Mouse (Mus musculus) heart, embryonic 16.5 days (tissue): ENCODE measurements at regions not wholly inside any gene's neighbourhood (a gene's known extent, or its start where the extent isn't known, plus 50 kb on each side); places are given as distances from the start of the nearest gene placed in this dataset.

Source experiments
- ATAC-seq: fragments of 200-750 bp; cut with Nextera tagmentation; replicated peaks from 2 replicates; pipeline ENCODE4 v1.8.0; 2017; ENCODE audit warnings: moderate number of reproducible peaks; ENCODE audit not compliant: insufficient read depth, low FRiP score; ENCODE audit errors: extremely low read depth
- H3K27ac ChIP-seq: fragments of 300-500 bp; sonication (generic); 2 replicates; pipeline ENCODE4 v1.5.1; 2014; ENCODE audit warnings: mild to moderate bottlenecking, low read length, control low read depth, moderate library complexity
- H3K27me3 ChIP-seq: fragments of 300-500 bp; sonication (generic); 2 replicates; pipeline ENCODE4 v1.6.1; 2014; ENCODE audit warnings: low read length, mixed read lengths; ENCODE audit not compliant: control insufficient read depth, insufficient read depth
- H3K36me3 ChIP-seq: fragments of 300-500 bp; sonication (generic); 2 replicates; pipeline ENCODE4 v1.6.1; 2014; ENCODE audit not compliant: control insufficient read depth, insufficient read depth
- H3K4me1 ChIP-seq: fragments of 300-500 bp; sonication (generic); 2 replicates; pipeline ENCODE4 v1.6.1; 2014; ENCODE audit warnings: low read length, mixed read lengths; ENCODE audit not compliant: control insufficient read depth, insufficient read depth
- H3K4me2 ChIP-seq: fragments of 300-500 bp; sonication (generic); 2 replicates; pipeline ENCODE4 v1.6.1; 2014; ENCODE audit warnings: low read depth, mild to moderate bottlenecking, control low read depth, low read length
- H3K4me3 ChIP-seq: fragments of 300-500 bp; sonication (generic); 2 replicates; pipeline ENCODE4 v1.5.1; 2014; ENCODE audit warnings: mild to moderate bottlenecking, control low read depth, low read length
- H3K9ac ChIP-seq: fragments of 300-500 bp; sonication (generic); 2 replicates; pipeline ENCODE4 v1.6.1; 2014; ENCODE audit warnings: low read length, control low read depth
- H3K9me3 ChIP-seq: fragments of 300-500 bp; sonication (generic); replicated peaks from 2 replicates; pipeline ENCODE4 v1.6.1; 2016; ENCODE audit warnings: low read length; ENCODE audit not compliant: control insufficient read depth
- WGBS: fragments of 180-500 bp; shearing (Covaris S2); extraction: QIAGEN DNeasy Blood & Tissue Kit; methylation state at CpG from one replicate; pipeline ENCODE4 v1.1.7; 2014; 5-methylcytosine and 5-hydroxymethylcytosine counted together

DNA sequence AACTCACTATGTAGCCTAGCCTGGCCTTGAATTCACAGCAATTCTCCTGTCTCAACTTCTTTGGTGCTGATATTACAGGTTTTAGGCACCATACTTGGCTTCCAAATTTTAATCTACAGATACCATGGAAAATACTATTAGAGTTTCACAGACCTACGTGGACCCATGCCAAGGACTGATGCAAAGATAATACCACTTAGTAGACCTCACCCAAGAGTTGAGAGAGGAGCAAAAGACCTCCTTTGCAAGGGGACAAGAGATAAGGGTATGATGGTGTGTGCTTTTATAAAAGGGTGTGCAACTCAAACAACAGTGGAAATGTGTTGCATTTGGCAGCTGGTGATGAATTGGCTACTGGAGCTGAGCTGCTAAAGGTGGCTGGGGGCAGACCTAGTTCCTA lies 358.6 kb upstream of the Diaph2 start:
- WGBS = 48% methylated on average over 1 of the region's 1 CpGs

DNA sequence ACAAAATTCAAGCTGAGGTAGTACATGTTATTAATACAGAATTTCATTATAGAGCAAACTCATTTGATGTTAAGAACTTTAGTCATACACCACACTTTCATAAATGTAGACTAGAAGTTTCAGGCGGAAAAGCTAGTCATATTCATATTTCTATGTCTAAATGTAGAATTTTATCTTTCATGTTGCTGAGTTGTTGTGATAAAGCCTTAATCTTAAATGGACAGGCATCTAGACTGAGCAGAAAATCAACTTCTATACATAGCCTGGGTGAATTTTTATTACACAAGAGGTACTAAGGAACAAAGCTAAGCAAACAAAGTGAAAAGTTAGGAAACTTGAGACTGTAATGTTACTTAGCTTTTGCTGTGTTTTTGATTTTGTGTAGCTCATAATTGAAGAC lies 341.8 kb upstream of the Diaph2 start:
- 60% methylated on average over 1 of the region's 1 CpGs for WGBS
- ATAC-seq = no peak

More for the DNA sequence above, 358.6 kb upstream of the Diaph2 start:
- Histone ChIP-seq H3K4me2 (no peak overlapping the region), H3K27ac (no peak overlapping the region), H3K27me3 (no peaks in the 10 kb centered on the region), H3K4me3 (no peak overlapping the region), H3K4me1 (no peaks in the 10 kb centered on the region), H3K9ac (no peak overlapping the region), H3K36me3 (no peaks in the 10 kb centered on the region), H3K9me3 (no peaks in the 10 kb centered on the region)
- no peak for ATAC-seq

DNA sequence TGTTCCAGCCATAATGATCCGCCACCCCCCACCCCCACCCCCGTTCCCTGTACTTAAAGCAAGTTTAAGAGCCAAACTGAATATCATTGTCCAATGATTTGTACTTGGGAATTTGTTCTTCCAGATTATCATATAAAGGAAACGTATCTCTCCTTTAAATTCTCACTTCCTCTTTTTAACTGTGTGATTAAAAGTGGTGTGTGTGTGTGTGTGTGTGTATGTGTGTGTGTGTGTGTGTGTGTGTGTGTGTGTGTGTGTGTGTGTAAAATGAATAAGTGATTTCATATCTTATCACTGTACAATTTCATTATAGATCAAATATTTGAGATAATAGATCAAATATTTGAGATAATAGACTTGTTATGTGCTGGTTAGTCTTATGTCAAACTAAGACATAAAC lies 339.5 kb upstream of the Diaph2 start:
- no peaks in the 10 kb centered on the region for H3K27me3 ChIP-seq
- ATAC-seq = no peak
- WGBS = 69% methylated on average over 3 of the region's 3 CpGs
- H3K27ac ChIP-seq = no peak overlapping the region
- H3K4me3 ChIP-seq = no peak overlapping the region
- H3K9ac ChIP-seq = no peak overlapping the region
- H3K36me3 ChIP-seq = no peaks in the 10 kb centered on the region
- 0 out of 2 replicates have a peak, but pooled peaks cover 3% of the 10 kb centered on the region for H3K4me1 ChIP-seq
- no peak overlapping the region for H3K4me2 ChIP-seq
- no peaks in the 10 kb centered on the region for H3K9me3 ChIP-seq

More for the DNA sequence above, 341.8 kb upstream of the Diaph2 start:
- Histone ChIP-seq H3K4me1 (no peaks in the 10 kb centered on the region), H3K36me3 (no peaks in the 10 kb centered on the region), H3K4me2 (no peak overlapping the region), H3K9me3 (no peaks in the 10 kb centered on the region), H3K4me3 (no peak overlapping the region), H3K27ac (no peak overlapping the region), H3K27me3 (no peaks in the 10 kb centered on the region), H3K9ac (no peak overlapping the region)

DNA sequence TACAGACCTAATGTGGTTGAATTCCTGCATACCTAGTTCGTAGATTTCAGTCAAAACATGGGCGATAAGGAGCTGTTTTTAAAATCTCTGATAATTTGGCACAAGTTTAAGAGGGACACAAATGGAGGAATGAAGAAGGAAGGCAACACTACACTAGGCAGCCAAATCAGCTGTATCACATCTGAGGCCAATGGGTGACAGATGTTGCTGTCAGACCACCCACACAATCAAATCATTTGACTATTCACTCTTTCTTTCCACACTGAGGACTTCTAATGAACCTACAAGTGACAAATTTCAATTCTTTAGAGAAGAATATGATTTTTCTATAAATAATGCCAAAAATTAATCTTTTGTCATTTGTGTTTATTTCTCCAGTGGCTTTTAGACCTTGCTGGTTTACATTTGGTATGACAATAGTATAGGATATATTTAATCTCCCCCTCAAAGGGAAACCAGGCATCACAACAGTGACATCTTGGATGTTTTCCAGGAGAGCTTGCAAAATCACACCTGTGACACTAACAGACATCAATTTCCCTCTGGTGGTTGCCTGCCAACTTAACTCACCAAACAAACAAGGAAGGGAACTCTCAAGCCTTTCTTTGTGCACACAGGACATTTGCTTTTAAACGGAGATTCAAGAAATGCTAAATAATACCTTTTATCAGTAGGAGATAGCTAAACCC lies 336.5 kb upstream of the Diaph2 start:
- H3K9ac ChIP-seq = no peak overlapping the region
- 0 out of 2 replicates have a peak, but pooled peaks cover 3% of the 10 kb centered on the region for H3K4me1 ChIP-seq
- H3K27me3 ChIP-seq = no peaks in the 10 kb centered on the region
- H3K9me3 ChIP-seq = no peaks in the 10 kb centered on the region
- H3K27ac ChIP-seq = no peak overlapping the region
- H3K4me2 ChIP-seq = no peak overlapping the region
- H3K36me3 ChIP-seq = no peaks in the 10 kb centered on the region
- H3K4me3 ChIP-seq = no peak overlapping the region
- WGBS = 37% methylated on average over 3 of the region's 3 CpGs
- no peak for ATAC-seq

DNA sequence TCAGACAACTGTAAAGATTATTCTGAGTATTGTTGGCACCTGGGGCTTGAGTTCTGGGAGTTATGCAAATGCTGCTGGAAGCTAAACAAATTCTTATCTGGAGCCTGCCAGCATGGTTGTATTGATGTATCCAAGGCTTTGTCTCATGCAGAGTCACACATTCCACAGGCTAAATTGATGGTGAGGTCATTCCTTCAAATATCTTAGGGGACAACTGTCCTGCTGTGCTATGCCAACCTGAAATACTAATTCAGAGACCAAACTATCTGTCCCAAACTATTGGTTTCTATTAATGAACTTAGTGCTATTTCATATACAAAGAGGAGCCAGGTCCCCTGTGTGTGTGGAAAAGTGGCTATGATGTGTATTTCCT lies 335.9 kb upstream of the Diaph2 start:
- no peak overlapping the region for H3K9ac ChIP-seq
- no peaks in the 10 kb centered on the region for H3K9me3 ChIP-seq
- ATAC-seq = no peak
- H3K4me1 ChIP-seq = 0 out of 2 replicates have a peak, but pooled peaks cover 3% of the 10 kb centered on the region
- no peak overlapping the region for H3K4me2 ChIP-seq
- H3K27me3 ChIP-seq = no peaks in the 10 kb centered on the region
- no peak overlapping the region for H3K4me3 ChIP-seq
- H3K36me3 ChIP-seq = no peaks in the 10 kb centered on the region
- H3K27ac ChIP-seq = peak overlapping the region; percentile 27; the same call in 1 of the 2 replicates

DNA sequence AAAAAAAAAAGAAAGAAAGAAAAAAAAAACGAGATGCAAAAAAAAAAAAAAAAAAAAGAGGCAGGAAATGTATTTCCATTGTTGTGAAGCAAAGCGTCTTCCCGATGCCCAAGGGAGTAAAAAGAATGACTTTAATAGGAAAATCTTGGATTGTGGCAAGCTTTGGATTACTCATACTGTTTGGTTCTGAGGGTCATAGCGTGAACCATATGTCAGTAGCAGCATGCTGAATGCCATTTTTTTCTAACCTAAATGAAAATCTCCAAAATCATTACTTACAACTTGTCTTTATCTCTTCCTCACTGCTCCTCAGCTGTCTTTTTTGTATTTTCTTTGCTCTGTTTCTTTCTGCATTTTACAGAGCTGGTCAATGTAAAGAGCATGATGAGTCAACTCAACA lies 334.2 kb upstream of the Diaph2 start:
- Histone ChIP-seq H3K36me3 (no peaks in the 10 kb centered on the region), H3K4me3 (no peak overlapping the region), H3K4me2 (no peak overlapping the region), H3K27me3 (no peaks in the 10 kb centered on the region), H3K9ac (no peak overlapping the region), H3K27ac (no peak overlapping the region), H3K4me1 (0 out of 2 replicates have a peak, but pooled peaks cover 3% of the 10 kb centered on the region), H3K9me3 (no peaks in the 10 kb centered on the region)
- 37% methylated on average over 4 of the region's 4 CpGs for WGBS
- no peak for ATAC-seq

DNA sequence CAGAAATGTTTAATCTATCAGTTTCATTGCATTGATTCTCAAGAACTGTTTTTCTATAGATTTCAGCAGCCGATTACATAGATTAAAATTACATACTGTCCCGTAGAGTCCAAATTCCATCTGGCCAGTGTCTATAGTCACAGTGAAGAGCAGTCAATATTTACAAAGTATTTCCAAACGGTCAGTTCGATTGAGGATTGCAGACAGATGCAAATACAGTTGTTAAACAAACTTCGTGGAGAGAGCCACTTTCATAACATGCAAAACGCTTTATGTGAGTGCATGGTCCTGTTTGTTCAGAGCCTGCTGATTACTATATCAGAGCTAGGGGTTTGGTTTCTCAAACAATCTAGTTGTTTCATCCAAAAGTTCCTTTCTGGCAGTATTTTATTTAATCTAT lies 301.0 kb upstream of the Diaph2 start:
- H3K9me3 ChIP-seq = no peaks in the 10 kb centered on the region

DNA sequence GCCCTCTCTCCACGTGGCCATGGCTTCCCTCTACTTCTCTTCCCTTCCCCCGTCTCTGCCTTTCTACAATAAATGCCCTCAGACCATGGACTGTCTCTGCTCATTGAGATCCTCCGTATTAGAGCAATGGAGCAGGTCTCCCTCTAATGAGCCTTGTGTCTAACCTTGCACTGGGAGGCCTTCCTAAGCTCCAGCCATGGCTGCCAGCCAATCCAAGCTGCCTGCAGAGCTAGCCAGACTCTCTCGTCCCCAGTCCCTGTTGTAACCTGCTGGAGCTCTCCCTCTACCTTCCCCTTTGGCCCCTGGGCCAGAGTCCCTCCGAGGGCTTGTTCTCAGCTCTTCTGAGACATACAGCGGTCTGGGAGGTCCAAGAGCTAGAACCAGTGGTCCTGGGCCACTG lies 273.3 kb upstream of the Diaph2 start:
- Histone ChIP-seq H3K9me3 (no peaks in the 10 kb centered on the region), H3K4me1 (no peaks in the 10 kb centered on the region), H3K4me2 (no peak overlapping the region), H3K36me3 (no peaks in the 10 kb centered on the region), H3K9ac (no peak overlapping the region), H3K27ac (no peak overlapping the region), H3K27me3 (no peaks in the 10 kb centered on the region), H3K4me3 (no peak overlapping the region)
- WGBS = 68% methylated on average over 6 of the region's 6 CpGs
- ATAC-seq = no peak

More for the DNA sequence above, 301.0 kb upstream of the Diaph2 start:
- no peak overlapping the region for H3K27ac ChIP-seq
- no peak for ATAC-seq
- H3K4me3 ChIP-seq = no peak overlapping the region
- no peaks in the 10 kb centered on the region for H3K4me1 ChIP-seq
- H3K27me3 ChIP-seq = no peaks in the 10 kb centered on the region
- no peak overlapping the region for H3K9ac ChIP-seq
- H3K4me2 ChIP-seq = no peak overlapping the region
- 77% methylated on average over 6 of the region's 6 CpGs for WGBS
- H3K36me3 ChIP-seq = no peaks in the 10 kb centered on the region

DNA sequence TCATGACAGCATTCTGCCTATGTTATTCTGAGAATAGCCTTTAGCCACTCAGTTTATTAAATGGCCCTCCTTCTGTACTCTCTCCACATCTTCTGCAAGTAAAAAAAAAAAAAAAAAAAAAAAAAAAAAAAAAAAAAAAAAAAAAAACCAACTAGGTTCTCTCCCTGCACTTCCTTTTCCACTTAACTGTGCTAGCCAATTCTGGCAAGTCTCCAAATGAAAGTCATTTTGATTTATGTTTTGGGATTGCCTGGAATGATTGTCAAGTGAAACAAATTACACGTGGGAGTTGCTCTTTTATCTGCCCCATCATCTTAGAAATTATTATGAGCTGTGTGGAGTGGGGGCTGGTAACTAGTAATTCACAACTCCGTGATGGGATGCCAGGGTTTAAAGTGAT lies 255.0 kb upstream of the Diaph2 start:
- no peak overlapping the region for H3K4me2 ChIP-seq
- no peak overlapping the region for H3K4me3 ChIP-seq
- no peaks in the 10 kb centered on the region for H3K36me3 ChIP-seq
- no peaks in the 10 kb centered on the region for H3K4me1 ChIP-seq
- ATAC-seq = no peak
- no peaks in the 10 kb centered on the region for H3K9me3 ChIP-seq
- H3K9ac ChIP-seq = no peak overlapping the region
- WGBS = 37% methylated on average over 2 of the region's 2 CpGs
- no peaks in the 10 kb centered on the region for H3K27me3 ChIP-seq
- no peak overlapping the region for H3K27ac ChIP-seq
